Mouse (Mus musculus): ENCODE results near the gene Lrrc4. TPM values are rescaled to one million over a fixed set of nuclear protein-coding genes. Genes with fewer than 3 reads are reported as not detected.
A peak's percentile ranks its signal among the peaks of the same experiment; 100 is the strongest.

Gene Lrrc4
- polyA plus RNA-seq, 1 experiment from 2014 or later, result 7.5 TPM

DNA sequence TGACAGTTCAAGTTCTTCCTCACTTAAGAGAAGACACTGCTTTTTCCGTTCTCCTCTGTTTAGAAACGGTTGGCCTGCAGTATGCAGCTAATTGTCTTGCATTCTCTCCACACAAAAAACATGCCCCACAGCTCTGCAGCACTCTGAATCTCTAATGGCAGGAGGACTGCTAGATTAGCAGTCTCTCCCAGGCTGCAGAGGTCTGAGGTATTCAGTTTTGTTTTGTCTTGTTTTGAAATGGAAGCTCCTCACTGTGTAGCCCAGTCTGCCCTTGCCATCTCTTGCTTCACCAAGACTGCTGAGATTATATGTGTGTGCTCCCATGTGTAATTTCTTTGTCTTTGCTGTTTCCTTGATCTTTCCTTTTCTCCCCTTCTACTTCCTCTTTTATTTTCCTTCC lies 101.9 kb downstream of the Lrrc4 start:
- H3K9ac ChIP-seq (replicated peaks; ENCODE audit: low read length), result no peak overlapping the region
- WGBS, result 16% methylated on average over 2 of the region's 2 CpGs
- ATAC-seq (ENCODE audit: low FRiP score, low TSS enrichment) (no peak), DNase-seq (no peak)
- no peaks in the 10 kb centered on the region for H3K27me3 ChIP-seq (ENCODE audit: control insufficient read depth, insufficient read depth, low read length)
- no peak overlapping the region for H3K4me2 ChIP-seq (ENCODE audit: low read length)
- H3K4me1 ChIP-seq (ENCODE audit: control insufficient read depth, insufficient read depth, low read length), result peaks cover 8% of the 10 kb centered on the region
- H3K4me3 ChIP-seq (replicated peaks; ENCODE audit: low read depth, low read length), result no peak overlapping the region
- H3K27ac ChIP-seq (replicated peaks; ENCODE audit: low read depth, low read length), result 0 out of 2 replicates have a peak overlapping the region, but pooled peaks have one; percentile 50
- H3K36me3 ChIP-seq (ENCODE audit: control insufficient read depth, insufficient read depth, low read length), result no peaks in the 10 kb centered on the region
- H3K9me3 ChIP-seq (ENCODE audit: control insufficient read depth, low read length), result no peaks in the 10 kb centered on the region

DNA sequence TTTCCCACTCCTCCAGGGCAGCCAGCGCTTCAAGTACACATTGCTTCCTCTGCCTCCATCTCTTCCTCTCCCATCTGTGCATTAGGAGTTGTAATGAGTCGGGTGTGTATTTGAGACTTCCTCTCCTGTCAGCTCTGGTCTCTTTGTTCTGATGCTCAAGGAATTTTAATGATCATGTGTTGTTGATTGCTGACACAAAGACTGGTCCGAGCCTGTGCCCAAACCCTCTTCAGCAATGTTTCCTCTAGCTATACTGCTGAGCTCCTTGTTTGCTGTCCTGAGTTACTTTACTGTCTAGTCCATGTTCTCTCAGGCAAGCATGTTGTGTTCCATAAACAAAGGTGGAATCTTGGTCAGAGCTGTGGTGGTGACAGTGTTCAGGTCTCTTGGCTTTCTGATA lies 102.3 kb downstream of the Lrrc4 start:
- H3K27me3 ChIP-seq (ENCODE audit: control insufficient read depth, insufficient read depth, low read length), result no peaks in the 10 kb centered on the region
- H3K4me1 ChIP-seq (ENCODE audit: control insufficient read depth, insufficient read depth, low read length), result peaks cover 8% of the 10 kb centered on the region
- H3K4me3 ChIP-seq (replicated peaks; ENCODE audit: low read depth, low read length), result no peak overlapping the region
- H3K9me3 ChIP-seq (ENCODE audit: control insufficient read depth, low read length), result no peaks in the 10 kb centered on the region
- no peak overlapping the region for H3K9ac ChIP-seq (replicated peaks; ENCODE audit: low read length)
- no peaks in the 10 kb centered on the region for H3K36me3 ChIP-seq (ENCODE audit: control insufficient read depth, insufficient read depth, low read length)
- ATAC-seq (ENCODE audit: low FRiP score, low TSS enrichment) (no peak), DNase-seq (no peak)
- WGBS, result 24% methylated on average over 3 of the region's 3 CpGs
- H3K27ac ChIP-seq (replicated peaks; ENCODE audit: low read depth, low read length), result 0 out of 2 replicates have a peak overlapping the region, but pooled peaks have one; percentile 50
- H3K4me2 ChIP-seq (ENCODE audit: low read length), result no peak overlapping the region

DNA sequence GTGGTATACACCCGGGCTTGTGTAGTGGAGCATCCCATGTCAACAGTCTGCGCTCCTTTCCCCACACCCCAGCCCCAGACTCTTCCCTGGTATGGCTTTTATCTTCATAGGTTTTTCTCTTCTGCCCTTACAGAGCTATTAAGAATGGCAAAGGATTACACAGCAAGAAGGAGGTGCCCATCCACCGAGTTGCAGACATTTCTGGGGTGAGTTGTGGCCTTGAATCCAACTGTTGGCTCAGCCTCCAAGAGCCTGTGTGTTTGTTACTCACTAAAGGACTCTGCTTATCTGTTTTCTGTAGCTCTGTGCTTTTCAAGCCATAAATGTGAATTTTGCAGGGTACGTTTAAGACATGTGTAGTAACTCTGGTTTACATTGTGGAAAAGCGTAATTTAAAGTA lies 106.8 kb downstream of the Lrrc4 start:
- Histone ChIP-seq H3K9me3 (ENCODE audit: control insufficient read depth, low read length) (no peaks in the 10 kb centered on the region), H3K9ac (replicated peaks; ENCODE audit: low read length) (no peak overlapping the region), H3K27ac (replicated peaks; ENCODE audit: low read depth, low read length) (no peak overlapping the region), H3K36me3 (ENCODE audit: control insufficient read depth, insufficient read depth, low read length) (no peaks in the 10 kb centered on the region), H3K4me1 (ENCODE audit: control insufficient read depth, insufficient read depth, low read length) (peaks cover 8% of the 10 kb centered on the region), H3K27me3 (ENCODE audit: control insufficient read depth, insufficient read depth, low read length) (no peaks in the 10 kb centered on the region), H3K4me2 (ENCODE audit: low read length) (no peak overlapping the region), H3K4me3 (replicated peaks; ENCODE audit: low read depth, low read length) (no peak overlapping the region)
- DNase-seq (no peak), ATAC-seq (ENCODE audit: low FRiP score, low TSS enrichment) (no peak)
- WGBS, result 65% methylated on average over 5 of the region's 5 CpGs

DNA sequence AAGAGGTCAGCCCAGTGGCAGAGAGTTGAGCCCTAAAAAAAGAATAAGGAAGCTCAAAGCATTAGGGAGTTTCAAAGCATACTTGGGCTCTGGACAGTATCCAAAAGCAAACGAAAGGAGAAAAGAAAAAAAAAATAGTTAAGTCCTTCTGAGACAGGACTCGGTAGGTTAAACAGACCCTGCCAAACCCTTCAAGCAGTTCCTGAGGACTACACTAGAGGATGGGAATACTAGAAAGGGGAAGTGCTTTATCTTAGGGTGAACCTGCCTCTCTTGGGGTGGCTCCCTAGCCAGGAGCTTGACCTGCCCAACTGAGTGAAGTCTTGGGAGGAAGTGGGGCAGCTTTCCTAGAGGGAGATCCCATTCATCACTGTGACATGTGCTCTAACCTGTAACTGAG lies 108.5 kb downstream of the Lrrc4 start:
- Histone ChIP-seq H3K9ac (replicated peaks; ENCODE audit: low read length) (no peak overlapping the region), H3K27ac (replicated peaks; ENCODE audit: low read depth, low read length) (no peak overlapping the region), H3K36me3 (ENCODE audit: control insufficient read depth, insufficient read depth, low read length) (no peaks in the 10 kb centered on the region), H3K4me1 (ENCODE audit: control insufficient read depth, insufficient read depth, low read length) (no peaks in the 10 kb centered on the region), H3K27me3 (ENCODE audit: control insufficient read depth, insufficient read depth, low read length) (no peaks in the 10 kb centered on the region), H3K4me3 (replicated peaks; ENCODE audit: low read depth, low read length) (no peak overlapping the region), H3K4me2 (ENCODE audit: low read length) (no peak overlapping the region), H3K9me3 (ENCODE audit: control insufficient read depth, low read length) (no peaks in the 10 kb centered on the region)
- ATAC-seq (ENCODE audit: low FRiP score, low TSS enrichment), result no peak
- DNase-seq, result no peak
- 60% methylated on average over 2 of the region's 2 CpGs for WGBS

DNA sequence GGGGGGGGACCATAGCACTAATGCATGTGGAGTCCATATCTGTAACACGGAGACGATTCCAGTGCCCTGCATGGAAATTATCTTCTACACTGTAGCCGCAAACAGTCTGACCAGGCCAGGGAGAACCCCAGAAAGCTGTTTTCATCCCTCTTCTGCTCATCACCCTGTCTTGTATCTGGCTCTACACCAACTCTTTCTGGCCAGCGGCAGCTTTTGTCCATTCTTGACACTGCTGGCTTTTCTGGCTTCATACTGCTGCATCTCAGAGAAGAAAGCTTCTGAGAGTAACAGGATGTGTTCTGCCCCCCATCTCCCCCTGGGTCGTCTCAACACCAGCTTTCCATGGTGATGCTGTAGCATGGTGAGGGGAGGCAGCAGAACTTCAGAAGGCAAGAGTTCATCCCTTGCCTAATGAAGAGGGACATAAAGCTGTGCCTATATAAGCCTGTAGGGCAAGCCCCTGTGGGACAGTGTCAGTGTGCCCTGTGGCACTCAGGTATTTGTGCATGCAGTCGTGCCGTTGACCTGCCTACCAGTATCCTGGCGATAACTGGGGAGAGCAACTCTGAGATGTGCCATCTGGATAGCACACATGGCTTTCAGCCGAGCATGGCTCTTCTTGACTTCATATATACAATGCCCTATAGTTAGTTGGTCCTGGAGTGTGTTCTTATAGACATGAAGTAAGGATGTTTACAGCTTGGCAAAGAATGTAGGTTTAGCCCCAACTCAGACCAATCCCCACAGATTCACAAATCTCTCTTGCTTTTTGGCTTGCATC lies 111.0 kb downstream of the Lrrc4 start:
- H3K36me3 ChIP-seq (ENCODE audit: control insufficient read depth, insufficient read depth, low read length), result no peaks in the 10 kb centered on the region
- H3K9me3 ChIP-seq (ENCODE audit: control insufficient read depth, low read length), result no peaks in the 10 kb centered on the region
- H3K9ac ChIP-seq (replicated peaks; ENCODE audit: low read length), result no peak overlapping the region
- no peak overlapping the region for H3K4me3 ChIP-seq (replicated peaks; ENCODE audit: low read depth, low read length)
- ATAC-seq (ENCODE audit: low FRiP score, low TSS enrichment) (no peak), DNase-seq (no peak)
- H3K4me2 ChIP-seq (ENCODE audit: low read length), result no peak overlapping the region
- H3K27me3 ChIP-seq (ENCODE audit: control insufficient read depth, insufficient read depth, low read length), result no peaks in the 10 kb centered on the region
- H3K4me1 ChIP-seq (ENCODE audit: control insufficient read depth, insufficient read depth, low read length), result peaks cover 5% of the 10 kb centered on the region; the same call in 1 of the 2 replicates
- H3K27ac ChIP-seq (replicated peaks; ENCODE audit: low read depth, low read length), result no peak overlapping the region
- 92% methylated on average over 9 of the region's 9 CpGs for WGBS

DNA sequence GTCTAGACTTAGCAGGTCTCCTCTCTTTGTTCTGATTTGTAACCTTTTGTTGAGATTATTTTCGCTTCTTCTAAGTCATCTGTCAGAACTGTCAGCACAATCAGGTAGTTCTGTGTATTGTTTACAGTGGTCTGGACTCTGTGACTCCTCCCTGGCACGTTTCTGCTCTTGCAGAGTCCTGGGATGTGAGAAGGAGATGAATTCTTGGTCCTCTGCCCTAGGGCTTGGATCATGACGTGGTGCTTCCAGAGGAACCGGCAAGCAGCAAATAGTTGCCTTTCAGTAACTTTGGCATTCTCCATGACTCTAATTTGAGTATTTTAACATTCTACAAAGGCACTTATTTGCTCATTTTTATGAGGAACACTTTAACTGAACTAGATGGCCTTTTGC lies 113.7 kb downstream of the Lrrc4 start:
- no peak overlapping the region for H3K9ac ChIP-seq (replicated peaks; ENCODE audit: low read length)
- H3K4me1 ChIP-seq (ENCODE audit: control insufficient read depth, insufficient read depth, low read length), result peaks cover 5% of the 10 kb centered on the region; the same call in 1 of the 2 replicates
- ATAC-seq (ENCODE audit: low FRiP score, low TSS enrichment) (no peak), DNase-seq (no peak)
- WGBS, result 39% methylated on average over 4 of the region's 4 CpGs
- no peak overlapping the region for H3K4me3 ChIP-seq (replicated peaks; ENCODE audit: low read depth, low read length)
- no peak overlapping the region for H3K4me2 ChIP-seq (ENCODE audit: low read length)
- H3K27me3 ChIP-seq (ENCODE audit: control insufficient read depth, insufficient read depth, low read length), result no peaks in the 10 kb centered on the region
- no peak overlapping the region for H3K27ac ChIP-seq (replicated peaks; ENCODE audit: low read depth, low read length)
- H3K9me3 ChIP-seq (ENCODE audit: control insufficient read depth, low read length), result no peaks in the 10 kb centered on the region
- H3K36me3 ChIP-seq (ENCODE audit: control insufficient read depth, insufficient read depth, low read length), result no peaks in the 10 kb centered on the region

DNA sequence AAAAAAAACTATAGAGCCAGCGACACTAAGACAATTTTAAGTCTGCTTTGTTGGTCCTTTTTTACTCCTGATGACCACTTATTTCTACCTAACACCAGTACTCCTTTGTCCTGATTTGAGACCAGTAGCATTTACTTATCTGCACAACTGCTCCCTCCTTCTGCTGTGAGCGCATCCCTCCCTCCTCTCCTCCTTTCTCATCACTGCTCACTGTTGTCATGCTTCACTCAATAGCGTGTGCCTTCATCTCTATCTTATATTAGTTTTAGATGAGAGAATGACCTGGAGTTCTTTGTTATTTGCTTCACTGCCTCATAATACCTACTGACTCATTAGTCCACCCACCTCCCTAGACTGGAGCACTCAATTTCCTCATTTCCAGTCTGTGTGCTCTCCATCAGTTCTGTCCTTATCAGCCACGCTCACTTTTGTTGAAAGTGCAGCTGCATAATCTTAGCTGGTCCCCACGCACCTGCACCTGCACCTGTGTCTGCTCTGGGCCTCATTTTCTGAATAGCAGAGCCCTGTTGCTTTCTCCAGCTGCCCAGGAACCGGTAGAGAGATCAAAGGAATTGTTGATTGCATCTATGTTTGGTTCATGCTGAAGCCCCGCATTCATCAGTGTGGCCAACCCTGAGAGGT lies 114.2 kb downstream of the Lrrc4 start:
- H3K9ac ChIP-seq (replicated peaks; ENCODE audit: low read length), result no peak overlapping the region
- ATAC-seq (ENCODE audit: low FRiP score, low TSS enrichment), result no peak
- H3K4me3 ChIP-seq (replicated peaks; ENCODE audit: low read depth, low read length), result no peak overlapping the region
- H3K27me3 ChIP-seq (ENCODE audit: control insufficient read depth, insufficient read depth, low read length), result no peaks in the 10 kb centered on the region
- peaks cover 5% of the 10 kb centered on the region; the same call in 1 of the 2 replicates for H3K4me1 ChIP-seq (ENCODE audit: control insufficient read depth, insufficient read depth, low read length)
- H3K9me3 ChIP-seq (ENCODE audit: control insufficient read depth, low read length), result no peaks in the 10 kb centered on the region
- H3K27ac ChIP-seq (replicated peaks; ENCODE audit: low read depth, low read length), result no peak overlapping the region
- no peak overlapping the region for H3K4me2 ChIP-seq (ENCODE audit: low read length)
- DNase-seq, result no peak
- no peaks in the 10 kb centered on the region for H3K36me3 ChIP-seq (ENCODE audit: control insufficient read depth, insufficient read depth, low read length)
- WGBS, result 36% methylated on average over 7 of the region's 7 CpGs

DNA sequence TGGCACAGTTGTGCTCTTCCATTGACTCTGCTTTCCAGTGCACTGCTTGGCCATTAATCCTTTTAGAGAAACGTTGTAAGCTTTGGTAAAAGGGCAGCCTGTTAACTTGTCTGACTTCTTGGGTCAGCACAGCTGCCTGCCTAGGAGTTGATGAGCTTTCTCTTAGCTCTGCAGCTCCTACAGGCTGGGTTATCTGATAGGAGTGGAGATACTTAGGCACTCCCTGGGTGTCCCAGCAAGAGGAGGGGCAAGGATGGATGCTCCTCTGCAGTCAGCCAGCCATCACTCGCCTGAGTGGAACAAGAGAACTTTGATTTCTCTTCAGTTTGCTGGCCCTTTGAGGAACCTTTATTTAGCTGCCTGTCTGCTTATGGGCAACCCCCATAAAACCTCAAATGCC lies 121.5 kb downstream of the Lrrc4 start:
- Histone ChIP-seq H3K9ac (replicated peaks; ENCODE audit: low read length) (no peak overlapping the region), H3K4me2 (ENCODE audit: low read length) (no peak overlapping the region), H3K4me3 (replicated peaks; ENCODE audit: low read depth, low read length) (no peak overlapping the region), H3K9me3 (ENCODE audit: control insufficient read depth, low read length) (no peaks in the 10 kb centered on the region), H3K27ac (replicated peaks; ENCODE audit: low read depth, low read length) (no peak overlapping the region), H3K27me3 (ENCODE audit: control insufficient read depth, insufficient read depth, low read length) (no peaks in the 10 kb centered on the region), H3K36me3 (ENCODE audit: control insufficient read depth, insufficient read depth, low read length) (0 out of 2 replicates have a peak, but pooled peaks cover 4% of the 10 kb centered on the region), H3K4me1 (ENCODE audit: control insufficient read depth, insufficient read depth, low read length) (peaks cover 11% of the 10 kb centered on the region; the same call in 1 of the 2 replicates)
- WGBS, result 32% methylated on average over 2 of the region's 2 CpGs
- DNase-seq, result no peak
- no peak for ATAC-seq (ENCODE audit: low FRiP score, low TSS enrichment)
